Mouse (Mus musculus) adrenal gland, adult 8-10 months (tissue): ENCODE data around the gene Hpse2. TPM values are rescaled to one million over a fixed set of nuclear protein-coding genes. Genes with fewer than 3 reads are reported as not detected.

Source experiments
- DNase-seq: peaks from one replicate; pipeline ENCODE4 v3.0.0; 2022
- total RNA-seq, 4 experiments: library from RNA; stranded (reverse); gene quantifications; 2 replicates each; pipeline ENCODE4 v1.2.4; 2022

The Hpse2 gene
- total RNA-seq, 4 experiments from 2014 or later, result not detected

GRCm38 (mm10) chr19:42948114-42948636, 440.0 kb downstream of the Hpse2 start:
- no peak for DNase-seq

- no peak for DNase-seq
These were observed 450.6 kb downstream of the Hpse2 start for GRCm38 (mm10) chr19:42937544-42937943.

GRCm38 (mm10) chr19:42936661-42937193, 451.4 kb downstream of the Hpse2 start:
- DNase-seq, result no peak

- DNase-seq, result no peak
These were observed 458.5 kb downstream of the Hpse2 start for GRCm38 (mm10) chr19:42929702-42930101.

- DNase-seq, result no peak
These were observed 459.9 kb downstream of the Hpse2 start for GRCm38 (mm10) chr19:42928271-42928670.

GRCm38 (mm10) chr19:42922610-42923009, 465.5 kb downstream of the Hpse2 start:
- no peak for DNase-seq

- no peak for DNase-seq
These were observed 474.5 kb downstream of the Hpse2 start for GRCm38 (mm10) chr19:42913703-42914102.

GRCm38 (mm10) chr19:42909719-42910118, 478.4 kb downstream of the Hpse2 start:
- DNase-seq, result no peak

- DNase-seq, result no peak
These were observed 479.6 kb downstream of the Hpse2 start for GRCm38 (mm10) chr19:42908553-42908952.

GRCm38 (mm10) chr19:42906328-42906727, 481.8 kb downstream of the Hpse2 start:
- DNase-seq, result no peak

GRCm38 (mm10) chr19:42904726-42905125, 483.4 kb downstream of the Hpse2 start:
- DNase-seq, result no peak

GRCm38 (mm10) chr19:42904240-42904639, 483.9 kb downstream of the Hpse2 start:
- no peak for DNase-seq

- DNase-seq, result no peak
These were observed 484.3 kb downstream of the Hpse2 start for GRCm38 (mm10) chr19:42903840-42904239.

GRCm38 (mm10) chr19:42902410-42903021, 485.6 kb downstream of the Hpse2 start:
- no peak for DNase-seq

- no peak for DNase-seq
These were observed 496.6 kb downstream of the Hpse2 start for GRCm38 (mm10) chr19:42891599-42891998.

- DNase-seq, result no peak
These were observed 510.5 kb downstream of the Hpse2 start for GRCm38 (mm10) chr19:42877653-42878052.

GRCm38 (mm10) chr19:42876563-42876962, 511.6 kb downstream of the Hpse2 start:
- no peak for DNase-seq

- no peak for DNase-seq
These were observed 518.3 kb downstream of the Hpse2 start for GRCm38 (mm10) chr19:42869663-42870530.

- DNase-seq, result peak; percentile 2
These were observed 519.0 kb downstream of the Hpse2 start for GRCm38 (mm10) chr19:42868958-42869662.

- DNase-seq, result no peak
These were observed 525.1 kb downstream of the Hpse2 start for GRCm38 (mm10) chr19:42863013-42863412.

GRCm38 (mm10) chr19:42857096-42857495, 531.1 kb downstream of the Hpse2 start:
- no peak for DNase-seq

- DNase-seq, result no peak
These were observed 532.5 kb downstream of the Hpse2 start for GRCm38 (mm10) chr19:42855649-42856048.

GRCm38 (mm10) chr19:42850444-42850843, 537.7 kb downstream of the Hpse2 start:
- no peak for DNase-seq
